Mouse (Mus musculus) hindbrain, embryonic 12.5 days (tissue): ENCODE results near the gene Smo. TPM values are rescaled to one million over a fixed set of nuclear protein-coding genes. Genes with fewer than 3 reads are reported as not detected.

ENCODE experiments used
- ATAC-seq: fragments of 200-750 bp; cut with Nextera tagmentation; 2 replicates; pipeline ENCODE4 v1.8.0; 2017; ENCODE audit warnings: moderate TSS enrichment; ENCODE audit not compliant: low FRiP score
- H3K27ac ChIP-seq: fragments of 300-500 bp; sonication (generic); 2 replicates; pipeline ENCODE4 v1.5.1; 2016; ENCODE audit warnings: mild to moderate bottlenecking
- H3K27me3 ChIP-seq: fragments of 300-500 bp; sonication (generic); 2 replicates; pipeline ENCODE4 v1.6.1; 2016; ENCODE audit warnings: mild to moderate bottlenecking
- H3K36me3 ChIP-seq: fragments of 300-500 bp; sonication (generic); 2 replicates; pipeline ENCODE4 v1.6.1; 2016; ENCODE audit warnings: mild to moderate bottlenecking
- H3K4me1 ChIP-seq: fragments of 300-500 bp; sonication (generic); 2 replicates; pipeline ENCODE4 v1.6.1; 2016
- H3K4me2 ChIP-seq: fragments of 300-500 bp; sonication (generic); replicated peaks from 2 replicates; pipeline ENCODE4 v1.6.1; 2016; ENCODE audit warnings: mild to moderate bottlenecking
- H3K4me3 ChIP-seq: fragments of 300-500 bp; sonication (generic); 2 replicates; pipeline ENCODE4 v1.5.1; 2016; ENCODE audit warnings: mild to moderate bottlenecking
- H3K9ac ChIP-seq: fragments of 300-500 bp; sonication (generic); 2 replicates; pipeline ENCODE4 v1.6.1; 2016; ENCODE audit warnings: mild to moderate bottlenecking, moderate library complexity
- H3K9me3 ChIP-seq: fragments of 300-500 bp; sonication (generic); replicated peaks from 2 replicates; pipeline ENCODE4 v1.6.1; 2016; ENCODE audit warnings: mild to moderate bottlenecking
- WGBS: fragments of 180-500 bp; shearing (Covaris S2); methylation state at CpG from one replicate; pipeline ENCODE4 v1.1.7; 2016; 5-methylcytosine and 5-hydroxymethylcytosine counted together
- polyA plus RNA-seq: library from polyadenylated mRNA; unstranded; fragments of >200 nt; fragmentation: Nextera tagmentation; extraction: Ambion mirVana; gene quantifications from 2 replicates; pipeline ENCODE4 v1.2.1, GENCODE M21; 2016

The Smo gene
- polyA plus RNA-seq, result 49.4 and 54.1 TPM in 2 replicates

GRCm38 (mm10) chr6:29735336-29735688 is at the start of gene Smo:
Gene Smo (plus strand): TSS chr6:29735503.
- under 1% methylated on average over 23 of the region's 30 CpGs for WGBS
- Histone ChIP-seq H3K9ac (peak within 1 kb of the TSS; percentile 96), H3K27ac (peak within 1 kb of the TSS; percentile 91), H3K9me3 (no peaks in the 10 kb centered on the region), H3K4me1 (peaks cover 16% of the 10 kb centered on the region), H3K4me3 (peak within 1 kb of the TSS; percentile 94), H3K27me3 (no peaks in the 10 kb centered on the region), H3K36me3 (0 out of 2 replicates have a peak, but pooled peaks cover 3% of the 10 kb centered on the region), H3K4me2 (peak within 1 kb of the TSS; percentile 84)
- peak; percentile 95 for ATAC-seq

- ATAC-seq, result no peak
- H3K4me3 ChIP-seq, result no peak overlapping the region
- no peaks in the 10 kb centered on the region for H3K9me3 ChIP-seq
- H3K27me3 ChIP-seq, result no peaks in the 10 kb centered on the region
- H3K9ac ChIP-seq, result no peak overlapping the region
- H3K4me1 ChIP-seq, result no peaks in the 10 kb centered on the region
- WGBS, result 74% methylated on average over 4 of the region's 4 CpGs
- no peaks in the 10 kb centered on the region for H3K36me3 ChIP-seq
- no peak overlapping the region for H3K4me2 ChIP-seq
- H3K27ac ChIP-seq, result no peak overlapping the region
Measured at GRCm38 (mm10) chr6:29685952-29686351, 49.4 kb upstream of the Smo start.

- Histone ChIP-seq H3K9ac (no peak overlapping the region), H3K4me1 (peaks cover under 1% of the 10 kb centered on the region; the same call in 1 of the 2 replicates)
- 76% methylated on average over 8 of the region's 8 CpGs for WGBS
Measured at GRCm38 (mm10) chr6:29689458-29689857, 45.8 kb upstream of the Smo start.

GRCm38 (mm10) chr6:29693953-29694352 is 41.4 kb upstream of the Smo start, which contains the start of gene Tspan33:
Gene Tspan33 (plus strand): TSS chr6:29694222.
- Histone ChIP-seq H3K4me1 (peaks cover 5% of the 10 kb centered on the region; the same call in 1 of the 2 replicates), H3K4me2 (peak within 1 kb of the TSS; percentile 84), H3K9me3 (no peaks in the 10 kb centered on the region), H3K9ac (peak within 1 kb of the TSS; percentile 77), H3K27ac (no peak within 1 kb of the TSS), H3K4me3 (peak within 1 kb of the TSS; percentile 77), H3K36me3 (no peaks in the 10 kb centered on the region), H3K27me3 (peaks cover 42% of the 10 kb centered on the region)
- WGBS, result 0% methylated on average over 30 of the region's 41 CpGs
- ATAC-seq, result peak; percentile 98

More at GRCm38 (mm10) chr6:29689458-29689857, 45.8 kb upstream of the Smo start:
- Histone ChIP-seq H3K36me3 (no peaks in the 10 kb centered on the region), H3K9me3 (no peaks in the 10 kb centered on the region), H3K4me3 (no peak overlapping the region), H3K4me2 (no peak overlapping the region), H3K27ac (no peak overlapping the region), H3K27me3 (peaks cover 26% of the 10 kb centered on the region)
- ATAC-seq, result no peak

GRCm38 (mm10) chr6:29694375-29695289 is 40.7 kb upstream of the Smo start:
- Histone ChIP-seq H3K27ac (no peak overlapping the region), H3K4me1 (peaks cover 5% of the 10 kb centered on the region; the same call in 1 of the 2 replicates), H3K4me2 (peak overlapping the region; percentile 84), H3K9me3 (no peaks in the 10 kb centered on the region), H3K4me3 (peak overlapping the region; percentile 77), H3K9ac (peak overlapping the region; percentile 77), H3K27me3 (peaks cover 42% of the 10 kb centered on the region), H3K36me3 (no peaks in the 10 kb centered on the region)
- 2% methylated on average over 34 of the region's 35 CpGs for WGBS
- ATAC-seq, result peak; percentile 62; the same call in 1 of the 2 replicates

- no peaks in the 10 kb centered on the region for H3K9me3 ChIP-seq
- peaks cover 5% of the 10 kb centered on the region; the same call in 1 of the 2 replicates for H3K4me1 ChIP-seq
- peaks cover 42% of the 10 kb centered on the region for H3K27me3 ChIP-seq
- H3K4me2 ChIP-seq, result no peak overlapping the region; the same call in 1 of the 2 replicates
- no peak overlapping the region for H3K27ac ChIP-seq
- no peak overlapping the region for H3K9ac ChIP-seq
- no peaks in the 10 kb centered on the region for H3K36me3 ChIP-seq
- ATAC-seq, result no peak
- WGBS, result 53% methylated on average over 3 of the region's 3 CpGs
- H3K4me3 ChIP-seq, result no peak overlapping the region
Measured at GRCm38 (mm10) chr6:29695290-29695674, 40.0 kb upstream of the Smo start.

GRCm38 (mm10) chr6:29695975-29696374 is 39.3 kb upstream of the Smo start:
- Histone ChIP-seq H3K4me3 (no peak overlapping the region), H3K27ac (no peak overlapping the region), H3K36me3 (no peaks in the 10 kb centered on the region), H3K4me1 (peaks cover 5% of the 10 kb centered on the region; the same call in 1 of the 2 replicates), H3K9ac (no peak overlapping the region), H3K9me3 (no peaks in the 10 kb centered on the region), H3K4me2 (no peak overlapping the region), H3K27me3 (peaks cover 42% of the 10 kb centered on the region)
- ATAC-seq, result no peak
- WGBS, result 73% methylated on average over 7 of the region's 7 CpGs

- H3K9ac ChIP-seq, result no peak overlapping the region
- ATAC-seq, result no peak
- no peaks in the 10 kb centered on the region for H3K9me3 ChIP-seq
- no peak overlapping the region for H3K27ac ChIP-seq
- H3K4me1 ChIP-seq, result peaks cover 7% of the 10 kb centered on the region; the same call in 1 of the 2 replicates
- H3K4me2 ChIP-seq, result no peak overlapping the region
- no peaks in the 10 kb centered on the region for H3K36me3 ChIP-seq
- no peak overlapping the region for H3K4me3 ChIP-seq
- peaks cover 32% of the 10 kb centered on the region for H3K27me3 ChIP-seq
Measured at GRCm38 (mm10) chr6:29697139-29697538, 38.2 kb upstream of the Smo start.

- H3K27me3 ChIP-seq, result peaks cover 28% of the 10 kb centered on the region
- no peak overlapping the region for H3K9ac ChIP-seq
- no peak overlapping the region for H3K27ac ChIP-seq
- H3K9me3 ChIP-seq, result no peaks in the 10 kb centered on the region
- H3K36me3 ChIP-seq, result no peaks in the 10 kb centered on the region
- WGBS, result 56% methylated on average over 3 of the region's 3 CpGs
- H3K4me2 ChIP-seq, result no peak overlapping the region
- H3K4me3 ChIP-seq, result no peak overlapping the region
- no peak for ATAC-seq
- peaks cover 7% of the 10 kb centered on the region; the same call in 1 of the 2 replicates for H3K4me1 ChIP-seq
Measured at GRCm38 (mm10) chr6:29697548-29697947, 37.8 kb upstream of the Smo start.

GRCm38 (mm10) chr6:29699085-29699745 is 36.1 kb upstream of the Smo start:
- WGBS, result 93% methylated on average over 7 of the region's 7 CpGs
- H3K9ac ChIP-seq, result no peak overlapping the region

GRCm38 (mm10) chr6:29701051-29701450 is 34.3 kb upstream of the Smo start:
- WGBS, result 72% methylated on average over 6 of the region's 6 CpGs
- no peaks in the 10 kb centered on the region for H3K36me3 ChIP-seq
- no peak overlapping the region for H3K4me3 ChIP-seq
- no peaks in the 10 kb centered on the region for H3K9me3 ChIP-seq
- no peak overlapping the region for H3K4me2 ChIP-seq
- H3K9ac ChIP-seq, result no peak overlapping the region
- no peak for ATAC-seq
- no peak overlapping the region for H3K27ac ChIP-seq
- peaks cover 7% of the 10 kb centered on the region for H3K27me3 ChIP-seq
- H3K4me1 ChIP-seq, result 0 out of 2 replicates have a peak, but pooled peaks cover 2% of the 10 kb centered on the region

More at GRCm38 (mm10) chr6:29699085-29699745, 36.1 kb upstream of the Smo start:
- Histone ChIP-seq H3K4me3 (no peak overlapping the region), H3K4me2 (no peak overlapping the region), H3K27me3 (peaks cover 16% of the 10 kb centered on the region), H3K4me1 (peaks cover 7% of the 10 kb centered on the region; the same call in 1 of the 2 replicates), H3K9me3 (no peaks in the 10 kb centered on the region), H3K36me3 (no peaks in the 10 kb centered on the region), H3K27ac (no peak overlapping the region)
- ATAC-seq, result no peak

- WGBS, result 89% methylated on average over 3 of the region's 3 CpGs
- Histone ChIP-seq H3K9ac (no peak overlapping the region), H3K9me3 (no peaks in the 10 kb centered on the region), H3K27me3 (peaks cover 4% of the 10 kb centered on the region), H3K4me2 (no peak overlapping the region), H3K4me1 (0 out of 2 replicates have a peak, but pooled peaks cover 2% of the 10 kb centered on the region), H3K36me3 (no peaks in the 10 kb centered on the region), H3K4me3 (no peak overlapping the region), H3K27ac (no peak overlapping the region)
- no peak for ATAC-seq
Measured at GRCm38 (mm10) chr6:29702126-29702525, 33.2 kb upstream of the Smo start.
